Mouse (Mus musculus) ZHBTc4 (cell line): ENCODE measurements at regions not wholly inside any gene's neighbourhood (a gene's known extent, or its start where the extent isn't known, plus 50 kb on each side); places are given as distances from the start of the nearest gene placed in this dataset.
"Not testable (repeated sequence)": the region's sequence is repeated elsewhere in the genome, so short reads cannot be mapped to it uniquely, and the experiment has no call there.

Experiments
- DNase-seq: peaks from one replicate; pipeline ENCODE4 v3.0.0-alpha.2; 2011; ENCODE audit warnings: low read depth, low spot score

DNA sequence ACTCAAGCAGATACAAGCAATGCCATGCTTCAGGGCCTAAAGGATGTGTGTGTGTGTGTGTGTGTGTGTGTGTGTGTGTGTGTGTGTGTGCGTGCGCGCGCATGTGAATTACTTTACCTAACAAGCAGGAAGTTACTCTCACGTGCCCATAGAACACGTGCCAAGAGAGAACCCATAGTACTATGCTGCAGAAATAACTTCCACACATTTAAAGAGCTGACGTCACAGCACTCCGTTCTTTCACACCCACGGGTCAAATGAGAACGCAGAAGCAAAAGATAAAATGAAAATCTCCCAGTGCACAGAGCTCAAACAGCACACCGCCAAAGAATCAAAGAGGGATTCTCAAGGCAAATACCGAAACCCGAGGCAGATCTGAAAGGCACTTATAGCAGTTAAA, 195.9 kb downstream of the Unc5cl start:
- DNase-seq = no peak

DNA sequence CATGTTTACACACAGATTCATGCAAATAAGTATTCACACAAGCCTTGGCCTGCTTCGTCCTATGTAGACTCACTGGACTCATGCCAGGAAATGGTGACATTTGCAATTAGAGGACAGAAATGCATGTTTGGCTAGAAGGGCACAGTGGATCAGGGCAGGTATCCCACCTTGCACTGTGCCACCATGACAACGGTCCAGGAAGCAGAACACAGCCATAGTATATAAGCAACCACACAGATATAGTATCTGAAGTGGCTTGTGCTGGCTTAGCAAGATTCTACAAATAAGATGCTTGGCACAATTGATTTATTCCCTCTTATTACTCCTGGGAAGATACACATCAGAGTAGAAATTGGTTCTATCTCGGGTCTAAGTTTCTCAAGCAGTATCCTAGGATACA, 218.0 kb downstream of the Unc5cl start:
- no peak for DNase-seq

DNA sequence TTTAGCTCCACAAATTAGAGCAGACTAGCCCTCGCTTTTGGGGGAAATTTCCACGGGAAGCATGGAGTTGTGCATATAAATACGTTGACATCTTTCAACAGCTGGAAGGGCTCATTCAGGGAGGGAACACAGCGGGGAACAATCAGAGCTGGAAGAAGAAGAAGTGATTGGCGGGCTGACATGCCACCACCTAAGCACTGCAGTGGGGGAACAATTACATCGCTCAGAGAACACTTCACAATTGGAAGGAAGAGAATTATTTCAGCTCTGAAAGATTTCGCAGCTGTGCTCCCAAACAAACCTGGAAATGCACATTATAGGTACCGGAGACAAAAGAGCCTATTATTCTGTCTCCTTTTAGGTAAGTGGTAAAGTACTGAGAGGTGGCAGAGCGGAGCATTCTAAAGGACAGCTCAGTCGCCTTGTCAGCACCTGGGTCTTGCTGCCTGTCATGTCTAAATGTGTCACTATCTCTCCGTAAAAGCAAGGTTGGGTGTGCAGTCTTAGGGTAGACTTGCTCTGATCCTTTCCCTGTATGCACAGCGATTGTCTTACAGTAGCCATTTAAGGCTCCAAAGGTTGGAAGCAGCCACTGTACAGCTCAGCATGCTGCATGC, 223.6 kb downstream of the Unc5cl start:
- peak; percentile 33 for DNase-seq

DNA sequence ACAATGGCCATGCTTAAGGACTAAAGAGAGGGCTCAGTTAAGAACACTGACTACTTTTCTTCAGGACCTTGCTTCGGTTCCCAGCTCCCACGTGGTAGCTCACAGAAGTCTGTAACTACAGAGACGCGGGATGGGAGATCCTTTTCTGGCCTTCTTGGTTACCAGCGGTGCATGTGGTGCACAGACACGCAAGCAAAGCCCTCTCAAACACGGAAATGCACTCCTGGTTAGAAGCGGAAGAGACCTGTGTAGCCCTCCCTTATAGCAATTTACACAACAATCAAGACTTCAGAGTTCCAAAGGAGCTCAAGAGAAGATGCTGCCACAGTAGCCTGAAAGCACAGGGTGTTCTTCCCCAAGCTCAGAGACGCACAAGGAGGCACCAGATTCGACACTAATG, 225.6 kb downstream of the Unc5cl start:
- DNase-seq = peak; percentile 78

DNA sequence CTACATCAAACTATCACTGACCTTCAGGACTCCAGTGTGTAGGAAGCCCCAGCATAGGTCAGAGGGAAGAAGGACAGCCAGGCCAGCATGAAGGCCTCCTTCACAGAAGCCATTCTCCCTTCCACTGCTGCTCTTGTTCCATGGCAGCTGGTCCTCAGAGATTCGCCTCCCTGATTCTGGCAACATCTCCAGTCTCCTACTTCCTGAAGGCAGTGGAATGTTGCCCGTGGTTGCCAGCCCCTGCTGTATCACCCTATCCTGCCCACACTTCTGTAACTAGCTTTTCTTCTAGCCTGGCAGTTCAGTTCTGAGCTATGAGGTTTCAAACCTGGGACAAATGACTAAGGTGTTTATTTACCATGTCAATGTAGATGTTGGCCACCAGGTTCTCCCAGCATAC, 234.2 kb downstream of the Unc5cl start:
- DNase-seq = no peak

DNA sequence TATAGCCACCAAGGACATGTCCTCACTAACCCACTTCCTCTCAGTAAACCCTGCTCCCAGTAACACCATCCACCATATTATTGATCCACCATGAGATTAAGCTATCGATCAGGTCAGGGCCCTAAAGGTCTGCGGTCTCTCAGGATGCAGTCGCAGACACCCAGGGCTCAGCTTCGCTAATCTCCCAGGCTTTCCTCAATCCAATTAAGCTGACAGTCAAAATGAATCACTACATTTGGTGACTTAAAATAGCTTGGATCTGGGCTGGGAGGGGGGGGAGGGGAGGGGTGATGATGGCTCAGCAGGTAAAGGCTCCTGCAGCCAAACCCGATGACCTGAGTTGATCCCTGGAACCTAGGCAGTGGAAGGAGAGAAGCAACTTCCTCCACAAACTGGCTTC, 233.7 kb upstream of the Lrfn2 start:
- no peak for DNase-seq

DNA sequence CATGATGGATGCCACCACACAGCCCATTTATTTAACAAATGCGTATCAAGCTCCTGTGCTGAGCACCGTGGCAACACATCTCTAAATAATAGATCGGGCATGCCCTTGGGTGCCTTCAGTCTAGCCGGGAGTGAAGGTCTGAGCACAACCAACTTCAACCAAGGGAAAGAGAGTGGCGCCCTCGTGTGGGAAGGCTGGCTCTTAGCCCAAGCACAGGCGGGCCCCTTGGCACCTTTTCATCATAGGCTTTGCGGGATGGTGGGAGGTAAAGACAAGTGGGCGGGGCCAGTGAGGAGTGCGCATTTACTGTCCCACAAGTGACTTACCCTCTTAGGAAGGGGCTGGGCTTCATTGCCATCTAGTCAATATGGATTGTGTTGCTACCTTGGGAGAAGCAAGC, 231.6 kb upstream of the Lrfn2 start:
- peak; percentile 86 for DNase-seq

DNA sequence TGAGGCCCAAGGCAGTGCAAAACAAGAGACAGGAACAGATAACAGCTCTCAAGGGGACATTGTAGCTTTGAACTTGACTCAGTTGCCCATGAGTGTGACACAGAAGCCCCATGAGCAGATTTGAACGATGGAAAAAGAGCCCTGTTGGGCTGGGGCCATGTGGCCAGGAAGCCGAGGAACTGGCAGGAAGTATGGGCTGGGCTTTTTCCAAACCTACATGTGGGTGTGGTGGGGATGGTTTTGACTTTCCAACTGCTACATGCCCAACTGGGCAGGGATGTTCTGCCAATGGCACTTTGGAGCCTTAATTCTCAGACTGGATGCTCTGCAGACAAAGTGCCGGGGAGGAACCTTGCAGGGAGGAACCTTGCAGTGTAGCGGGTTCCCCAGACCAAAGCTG, 211.7 kb upstream of the Lrfn2 start:
- no peak for DNase-seq

DNA sequence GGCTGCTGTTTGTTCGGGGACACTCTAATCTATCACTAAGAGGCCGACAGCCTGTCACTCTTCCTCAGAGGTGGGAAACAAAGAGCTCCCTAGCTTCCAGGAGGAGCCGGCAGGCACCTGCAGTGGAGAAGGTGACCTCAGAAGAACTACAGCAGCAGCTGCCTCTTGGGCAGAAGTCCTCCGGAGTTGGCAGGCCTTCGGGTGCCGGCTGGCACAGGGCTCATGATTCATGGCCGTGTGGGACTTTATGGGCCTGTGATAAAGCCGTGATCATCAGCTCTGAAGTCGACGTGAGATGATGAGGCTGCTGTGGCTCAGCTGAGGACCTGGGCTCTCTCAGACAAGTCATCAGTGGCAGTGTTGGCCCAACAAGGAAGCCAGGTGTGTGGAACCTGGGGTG, 208.9 kb upstream of the Lrfn2 start:
- DNase-seq = no peak

DNA sequence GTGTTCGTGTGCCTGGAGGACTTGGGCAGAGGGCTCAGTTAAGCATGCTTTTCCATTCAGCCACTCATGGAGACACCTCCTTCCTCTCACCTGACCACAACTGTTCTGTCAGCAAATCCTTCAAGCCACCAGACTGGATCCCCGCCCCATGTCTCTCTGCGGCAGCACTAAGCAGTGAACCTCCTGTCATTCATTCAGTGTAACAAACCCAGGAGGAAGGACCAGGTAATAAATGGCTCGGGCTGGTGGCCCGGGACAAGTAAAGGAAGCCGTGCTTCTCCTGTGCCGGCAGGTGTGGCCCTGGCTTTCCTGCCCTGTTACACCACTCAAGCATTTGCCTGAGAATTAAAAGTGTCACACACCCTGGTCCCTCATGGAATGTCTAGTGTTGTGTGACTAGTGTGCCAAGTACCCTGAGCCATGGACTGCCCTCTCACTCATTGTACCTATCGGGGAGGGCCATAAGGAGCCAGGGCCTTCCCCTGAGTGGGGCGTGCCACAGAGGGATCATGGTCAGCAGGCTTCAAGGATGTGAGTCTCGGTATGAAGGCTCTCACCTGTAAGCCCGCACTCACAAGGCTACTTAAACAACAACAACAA, 207.6 kb upstream of the Lrfn2 start:
- no peak for DNase-seq

DNA sequence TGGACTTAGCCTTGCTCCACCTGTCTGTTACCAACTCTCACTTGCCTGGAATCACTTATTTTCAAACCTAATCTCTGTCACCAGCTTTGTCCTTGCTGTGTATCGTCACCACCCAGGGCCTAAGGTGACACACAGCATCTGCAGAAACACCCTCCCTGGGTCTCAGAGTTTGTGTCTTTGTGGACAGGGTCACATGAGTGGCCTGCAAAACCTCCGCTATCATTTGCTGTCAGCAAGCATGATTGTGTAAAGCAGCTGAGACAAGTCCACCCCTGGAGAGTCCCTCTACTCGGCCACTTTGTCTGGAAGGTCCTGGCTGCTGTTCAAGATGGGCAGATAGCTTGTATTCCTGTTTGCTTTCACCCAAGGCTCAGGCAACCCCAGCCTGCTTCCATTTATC, 205.7 kb upstream of the Lrfn2 start:
- no peak for DNase-seq

DNA sequence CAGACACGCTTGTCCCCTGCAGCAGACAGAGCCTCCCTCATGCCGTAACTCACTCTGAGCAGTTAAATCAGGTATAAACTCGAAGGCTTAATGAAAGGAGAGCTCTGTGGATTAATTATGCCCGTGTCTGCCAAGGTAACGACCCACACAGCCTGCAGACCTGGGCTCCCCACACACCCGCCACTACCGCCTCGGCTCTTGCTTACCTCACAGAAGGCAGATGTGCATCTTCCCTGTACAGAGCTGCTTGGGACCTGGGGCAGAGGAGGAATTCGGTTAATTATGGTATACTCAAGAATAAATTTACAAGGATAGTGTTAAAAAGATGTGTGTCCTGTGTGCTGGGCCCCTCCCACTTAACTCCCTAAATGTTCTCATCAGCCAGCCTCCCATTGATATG, 198.4 kb upstream of the Lrfn2 start:
- no peak for DNase-seq

DNA sequence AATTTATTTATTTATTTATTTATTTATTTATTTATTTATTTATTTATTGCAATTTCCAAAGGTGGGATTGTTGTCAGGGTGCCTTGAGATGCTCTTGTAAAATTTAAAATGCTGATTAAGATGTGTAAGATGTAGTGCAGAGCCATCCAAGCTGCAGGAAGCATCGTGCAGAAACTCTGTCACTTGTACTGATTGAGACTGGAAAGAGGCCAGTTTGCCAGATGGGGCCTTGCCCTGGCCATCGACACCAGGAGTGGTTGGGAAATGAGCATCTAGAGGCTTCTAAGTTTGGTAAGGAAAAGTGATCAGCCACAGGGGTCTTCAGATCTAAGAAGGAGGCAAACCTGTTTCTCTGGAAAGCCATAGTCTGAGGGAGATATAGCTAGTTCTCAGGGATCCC, 195.0 kb upstream of the Lrfn2 start:
- DNase-seq = not testable (repeated sequence)

DNA sequence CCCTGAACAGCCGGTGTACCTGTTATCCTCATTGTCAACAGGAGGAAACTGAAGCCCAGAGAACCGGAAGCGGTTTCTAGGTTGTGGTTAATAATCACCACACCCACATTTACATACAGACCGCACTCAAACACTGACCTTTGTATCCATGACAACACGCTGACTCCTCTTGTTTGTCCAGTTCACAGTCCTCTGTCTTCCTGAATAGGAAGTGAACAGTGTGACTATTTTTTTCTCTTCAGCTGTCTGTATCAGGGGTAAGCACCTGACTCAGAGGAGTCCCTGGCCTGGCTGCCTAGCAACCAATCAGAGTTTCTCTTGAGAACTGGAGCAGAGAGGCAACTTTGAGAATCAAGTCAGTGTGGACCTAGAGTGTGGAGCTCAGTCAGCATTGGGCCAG, 193.5 kb upstream of the Lrfn2 start:
- peak; percentile 28 for DNase-seq

DNA sequence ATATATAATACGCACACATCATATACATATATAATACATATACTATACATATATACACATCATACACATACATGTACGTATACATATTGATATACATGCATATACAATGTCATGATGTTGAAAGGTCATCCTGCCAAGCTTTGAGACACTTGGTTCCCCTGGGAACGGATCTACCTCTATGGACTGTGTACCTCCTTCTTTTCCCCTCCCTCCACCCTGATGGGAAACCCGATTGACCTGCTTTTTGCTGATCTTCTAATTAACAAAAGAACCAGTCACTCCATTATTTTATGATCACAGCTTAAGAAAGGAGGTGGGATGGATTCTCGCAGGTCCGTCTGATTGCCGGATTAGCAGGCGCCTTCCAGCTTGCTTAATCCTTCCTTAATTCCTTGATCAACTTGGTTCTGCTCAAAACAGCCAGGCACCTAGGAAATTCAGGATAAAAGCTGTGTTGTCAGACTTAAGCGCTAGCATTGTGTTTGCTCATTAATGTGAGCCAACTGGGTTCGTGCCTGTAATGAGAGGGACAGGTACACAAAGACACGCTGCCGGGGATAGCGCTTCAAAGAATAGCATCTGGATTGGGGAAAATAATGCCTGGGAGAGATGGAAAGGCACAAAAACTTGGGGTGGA, 189.3 kb upstream of the Lrfn2 start:
- no peak for DNase-seq

DNA sequence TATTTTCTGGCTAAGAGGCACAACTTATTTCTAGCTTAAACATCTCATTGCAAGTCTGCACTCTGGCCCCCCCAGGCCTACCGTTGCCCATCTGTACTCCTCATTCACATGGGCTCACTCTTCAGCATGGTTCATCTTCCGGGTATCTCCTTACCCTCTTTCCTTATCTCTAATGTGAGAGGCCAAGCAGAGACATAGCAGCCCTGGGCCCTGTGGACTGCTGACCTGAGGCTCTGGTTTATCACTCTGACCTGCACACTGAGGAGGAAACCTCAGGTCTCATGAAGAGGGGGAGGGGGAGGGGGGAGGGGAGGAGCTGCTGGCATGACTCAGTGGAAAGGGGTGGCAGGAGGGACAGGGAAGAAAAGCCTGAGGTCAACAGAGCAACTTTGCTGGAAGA, 162.1 kb upstream of the Lrfn2 start:
- no peak for DNase-seq

DNA sequence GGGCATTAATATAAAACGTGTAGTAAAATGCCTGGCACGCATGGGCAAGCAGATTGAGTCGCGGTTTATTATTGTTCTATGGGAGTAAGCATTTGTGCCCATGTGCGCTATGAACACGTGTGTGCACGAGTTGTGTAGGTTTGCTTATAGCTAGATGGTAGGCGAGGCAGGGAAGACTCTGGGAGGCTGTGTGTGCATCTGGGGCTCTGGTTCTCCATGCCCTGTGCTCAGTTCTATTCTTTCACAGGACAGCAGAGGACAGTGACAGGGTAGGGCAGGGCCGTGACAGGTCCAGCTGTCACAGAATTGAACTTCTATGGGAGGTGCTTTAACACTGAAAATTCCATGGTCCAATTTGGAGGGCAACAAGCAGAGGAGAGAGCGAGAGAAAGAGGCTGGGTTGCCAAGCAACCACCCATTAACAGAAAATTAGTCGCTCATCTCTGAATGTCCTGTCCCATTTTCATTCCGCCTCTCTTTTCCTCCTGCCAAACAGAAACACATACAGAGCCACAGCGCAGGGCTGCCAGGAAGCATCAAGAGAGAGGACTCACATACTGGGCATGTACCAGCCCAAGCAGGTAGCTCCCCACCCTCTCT, 160.4 kb upstream of the Lrfn2 start:
- DNase-seq = no peak

DNA sequence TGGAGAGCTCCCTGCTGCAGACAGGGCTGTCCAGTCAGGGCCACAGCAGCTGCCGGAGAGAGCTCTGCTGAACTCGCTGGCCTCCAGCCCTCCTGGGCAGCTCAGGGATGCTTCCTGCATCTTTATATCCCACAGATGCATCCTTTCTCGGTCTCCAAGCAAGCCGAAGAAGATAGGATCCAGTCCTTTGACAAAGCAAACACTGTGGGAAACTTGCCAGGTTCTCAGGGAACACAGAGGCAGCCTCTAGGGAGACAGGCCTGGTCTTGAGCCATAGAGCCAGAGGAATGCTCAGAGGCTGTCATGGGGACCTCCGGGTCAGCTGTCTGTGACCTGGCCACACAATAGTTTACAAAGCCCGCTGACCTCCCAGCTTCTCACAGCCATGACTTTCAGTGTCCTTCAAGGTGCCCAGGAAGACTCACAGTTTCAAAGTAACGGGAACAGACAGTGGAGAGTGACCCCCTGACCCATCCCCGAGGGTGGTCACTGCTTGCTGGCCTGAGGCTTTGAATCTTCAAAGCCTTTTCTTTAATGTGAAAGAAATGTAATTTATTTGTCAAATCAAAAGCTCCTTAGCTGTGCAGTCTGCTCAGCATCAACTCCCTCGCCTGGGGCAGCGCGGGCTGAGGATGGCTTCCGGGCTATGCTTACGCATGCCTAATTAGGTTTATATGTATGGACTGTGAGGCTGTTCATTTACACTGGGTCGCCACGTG, 157.8 kb upstream of the Lrfn2 start:
- DNase-seq = no peak

DNA sequence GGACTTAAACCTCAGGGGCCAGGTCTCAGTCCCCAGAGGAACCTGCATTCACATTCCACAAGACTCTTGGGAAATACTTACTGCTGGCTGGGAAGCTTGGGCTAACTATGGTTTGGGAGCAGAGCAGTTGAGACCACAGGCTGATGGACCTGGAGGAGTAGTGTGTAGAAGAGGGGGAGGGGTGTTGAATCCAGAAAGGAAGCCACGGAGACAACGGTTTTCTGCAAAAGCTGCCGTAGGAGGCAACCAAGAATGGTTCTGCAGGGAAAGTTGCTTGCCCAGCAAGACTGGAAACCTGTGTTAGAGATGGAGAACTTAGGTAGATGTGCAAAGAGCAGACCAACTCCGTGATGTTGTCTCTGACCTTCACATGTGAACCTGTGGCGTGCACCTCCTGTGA, 156.7 kb upstream of the Lrfn2 start:
- DNase-seq = no peak

DNA sequence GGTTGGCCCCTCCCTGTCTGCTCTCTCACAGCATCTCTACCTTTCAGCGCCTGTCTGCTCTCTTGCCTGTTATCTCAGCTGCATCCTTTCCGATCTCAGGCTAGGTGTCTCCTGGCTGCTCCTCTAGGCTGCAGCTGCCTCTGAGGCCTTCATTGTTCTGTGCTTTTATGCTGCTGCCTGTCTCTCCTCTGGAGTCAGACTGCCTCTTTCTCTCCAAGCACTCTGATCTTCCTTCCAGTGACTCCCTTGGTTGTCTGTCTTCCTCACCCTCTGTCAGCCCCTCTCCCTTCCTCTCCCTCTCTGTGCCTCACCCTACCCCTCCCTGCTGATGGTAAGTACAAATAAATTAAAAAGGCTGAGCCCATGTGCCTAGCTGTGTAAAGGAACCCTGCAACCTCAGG, 155.7 kb upstream of the Lrfn2 start:
- no peak for DNase-seq

DNA sequence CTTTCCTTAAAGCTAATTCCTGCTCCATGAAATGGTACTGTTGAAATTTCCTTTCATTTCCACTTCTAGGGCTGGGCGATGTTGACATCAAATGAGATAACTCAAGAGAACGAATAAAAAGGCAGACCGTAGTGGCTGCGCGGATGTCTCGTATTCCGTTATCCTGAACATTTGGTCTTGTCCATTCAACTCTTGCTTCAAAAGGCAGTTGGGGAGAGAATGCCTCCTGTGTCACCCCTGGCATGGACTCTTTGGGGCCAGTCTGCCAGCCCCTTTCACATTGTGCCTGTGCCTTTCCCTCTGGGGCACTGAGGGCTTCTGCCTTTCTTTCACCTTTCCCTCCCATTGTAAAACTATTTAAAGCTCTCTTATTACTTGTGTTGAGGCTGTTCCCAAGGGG, 152.0 kb upstream of the Lrfn2 start:
- DNase-seq = no peak

DNA sequence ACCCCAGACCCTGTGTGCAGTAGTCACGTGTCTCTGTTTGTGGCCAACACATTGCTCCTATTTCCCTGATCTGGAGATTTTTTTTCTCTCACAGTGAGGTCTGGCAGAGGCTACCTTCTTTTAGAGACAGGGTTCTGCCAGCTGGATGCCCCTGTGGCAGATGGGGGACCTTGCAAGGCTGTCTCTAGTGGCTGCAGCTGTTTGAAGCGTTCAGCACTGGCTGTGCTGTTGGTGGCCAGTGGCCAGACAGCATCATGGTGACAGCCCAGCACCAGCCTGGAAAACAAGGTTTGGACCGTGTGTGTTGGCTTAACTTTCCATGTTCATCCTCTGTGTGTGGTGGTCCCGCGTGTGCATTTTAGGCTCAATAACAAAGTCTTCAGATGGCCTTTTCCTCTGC, 147.8 kb upstream of the Lrfn2 start:
- DNase-seq = no peak

DNA sequence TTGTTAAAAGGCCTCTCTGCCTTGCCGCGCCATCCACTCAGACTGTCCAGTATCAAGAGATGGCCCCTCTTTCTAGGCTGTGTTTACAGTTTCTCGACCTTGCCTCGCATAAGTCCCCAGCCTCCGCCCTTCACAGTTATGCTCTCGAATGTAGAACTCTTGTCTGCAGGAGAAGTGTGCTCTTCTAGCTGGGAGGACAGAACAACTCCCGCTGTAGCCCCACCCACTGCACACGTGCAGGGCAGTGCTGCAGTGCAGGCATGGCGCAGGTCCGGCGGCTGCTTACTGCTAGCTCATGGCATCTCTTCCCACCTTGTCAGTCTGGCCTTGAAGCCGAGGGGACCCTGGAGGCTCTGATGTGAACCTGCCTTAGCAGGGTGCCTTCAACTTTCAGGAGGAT, 145.7 kb upstream of the Lrfn2 start:
- DNase-seq = peak; percentile 21
